Mouse (Mus musculus): ENCODE measurements at regions not wholly inside any gene's neighbourhood (a gene's known extent, or its start where the extent isn't known, plus 50 kb on each side); places are given as distances from the start of the nearest gene placed in this dataset.

DNA sequence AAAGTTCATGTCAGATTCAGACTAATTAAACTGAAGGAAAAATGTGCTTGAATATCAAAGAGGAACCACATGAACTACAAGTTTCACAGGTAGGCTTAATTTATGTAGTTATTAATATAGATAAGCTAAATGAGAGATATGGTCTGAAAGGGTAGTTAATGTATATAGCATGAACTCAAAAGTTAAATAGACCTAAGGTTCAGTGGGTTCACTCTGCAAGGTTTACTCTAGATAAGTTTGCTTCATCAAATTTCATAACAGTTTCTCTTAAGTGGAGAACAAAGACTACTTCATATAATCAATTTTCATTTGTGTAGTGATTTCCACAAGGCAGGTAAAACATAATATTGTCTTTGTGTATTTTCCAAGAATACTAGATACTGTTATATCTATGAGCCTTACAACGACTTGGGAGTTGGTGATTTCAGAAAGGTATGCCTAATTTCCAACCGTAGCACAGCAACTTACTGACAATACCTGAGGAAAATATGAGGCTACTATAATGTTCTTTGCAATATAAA, 656.2 kb downstream of the Trib2 start:
- WGBS (ENCODE audit: insufficient replicate concordance): 60% methylated on average over 2 of the region's 2 CpGs
- Histone ChIP-seq H3K9me3 (ENCODE audit: control insufficient read depth, low read length) (no peaks in the 10 kb centered on the region), H3K9ac (replicated peaks) (no peak overlapping the region), H3K4me2 (ENCODE audit: low read depth) (no peak overlapping the region), H3K36me3 (replicated peaks; ENCODE audit: control insufficient read depth, insufficient read depth, low read depth) (no peaks in the 10 kb centered on the region), H3K27ac (no peak overlapping the region), H3K4me1 (replicated peaks; ENCODE audit: control insufficient read depth in 2 of 2, insufficient read depth in 2 of 2, low read length in 1 of 2) (no peaks in the 10 kb centered on the region), H3K4me3 (ENCODE audit: insufficient read depth in 1 of 2, low read depth in 2 of 2, low read length in 2 of 2) (no peak overlapping the region), H3K27me3 (ENCODE audit: control insufficient read depth, insufficient read depth, low read length) (no peaks in the 10 kb centered on the region)
- TF ChIP-seq EP300 (IDR thresholded peaks at IDR 0.05; ENCODE audit: low read depth) (no peak), CTCF (IDR thresholded peaks at IDR 0.05; ENCODE audit: low read depth) (no peak)
- DNase-seq (ENCODE audit: low read depth in 3 of 3, low spot score in 3 of 3) (no peak), ATAC-seq (ENCODE audit: insufficient read depth) (no peak)

DNA sequence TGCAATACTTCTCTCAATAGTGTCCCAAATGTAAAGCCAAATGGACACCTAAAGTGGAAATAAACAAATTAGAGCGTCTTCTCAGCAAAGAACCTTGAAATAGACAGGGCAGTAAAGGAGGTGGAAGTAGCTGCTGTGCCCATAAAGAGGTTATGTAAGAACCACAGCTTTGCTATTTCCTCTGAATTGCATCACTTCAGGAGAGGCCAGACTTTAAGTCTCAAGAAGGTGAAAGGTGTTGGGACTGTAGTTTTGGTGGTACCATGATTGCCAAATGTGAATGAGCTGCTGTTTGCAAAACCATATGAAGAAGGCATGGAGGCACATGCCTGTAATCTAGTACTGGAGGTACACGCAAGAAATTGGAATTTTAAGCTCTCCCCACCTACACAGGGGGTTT, 670.3 kb downstream of the Trib2 start:
- Histone ChIP-seq H3K4me1 (replicated peaks; ENCODE audit: control insufficient read depth in 2 of 2, insufficient read depth in 2 of 2, low read length in 1 of 2) (no peaks in the 10 kb centered on the region), H3K9me3 (ENCODE audit: control insufficient read depth, low read length) (no peaks in the 10 kb centered on the region), H3K9ac (replicated peaks) (no peak overlapping the region), H3K27me3 (ENCODE audit: control insufficient read depth, insufficient read depth, low read length) (no peaks in the 10 kb centered on the region), H3K27ac (no peak overlapping the region), H3K36me3 (replicated peaks; ENCODE audit: control insufficient read depth, insufficient read depth, low read depth) (no peaks in the 10 kb centered on the region), H3K4me3 (ENCODE audit: insufficient read depth in 1 of 2, low read depth in 2 of 2, low read length in 2 of 2) (no peak overlapping the region), H3K4me2 (ENCODE audit: low read depth) (no peak overlapping the region)
- ATAC-seq (ENCODE audit: insufficient read depth): no peak
- WGBS (ENCODE audit: insufficient replicate concordance): 42% methylated on average over 2 of the region's 2 CpGs
- TF ChIP-seq EP300 (IDR thresholded peaks at IDR 0.05; ENCODE audit: low read depth) (no peak), CTCF (IDR thresholded peaks at IDR 0.05; ENCODE audit: low read depth) (no peak)
- no peak for DNase-seq (ENCODE audit: low read depth in 3 of 3, low spot score in 3 of 3)

DNA sequence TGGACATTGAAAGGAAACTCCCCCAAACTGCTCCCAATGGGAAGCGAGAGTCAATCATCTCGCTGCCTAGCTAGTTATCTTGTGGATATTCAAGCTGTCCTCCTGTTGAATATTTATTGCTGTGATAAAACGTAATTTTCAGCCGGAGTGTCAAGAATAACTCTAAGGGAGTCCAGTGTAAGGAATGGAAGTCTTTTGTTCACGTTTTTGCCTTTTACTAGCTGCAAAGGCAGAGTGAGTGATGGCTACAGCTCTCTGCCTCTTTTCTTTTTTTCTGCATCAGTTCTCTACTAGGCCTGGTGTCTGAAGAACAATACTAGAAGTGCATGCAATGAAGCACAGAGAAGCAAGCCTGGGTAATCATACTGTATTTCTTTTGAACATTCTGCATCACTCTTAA, 679.7 kb downstream of the Trib2 start:
- H3K9me3 ChIP-seq (ENCODE audit: control insufficient read depth, low read length): no peaks in the 10 kb centered on the region
- H3K27ac ChIP-seq: no peak overlapping the region
- 59% methylated on average over 5 of the region's 5 CpGs for WGBS (ENCODE audit: insufficient replicate concordance)
- no peak overlapping the region for H3K9ac ChIP-seq (replicated peaks)
- TF ChIP-seq CTCF (IDR thresholded peaks at IDR 0.05; ENCODE audit: low read depth): no peak
- no peak for TF ChIP-seq EP300 (IDR thresholded peaks at IDR 0.05; ENCODE audit: low read depth)
- DNase-seq (ENCODE audit: low read depth in 3 of 3, low spot score in 3 of 3): no peak
- no peaks in the 10 kb centered on the region for H3K4me1 ChIP-seq (replicated peaks; ENCODE audit: control insufficient read depth in 2 of 2, insufficient read depth in 2 of 2, low read length in 1 of 2)
- H3K4me3 ChIP-seq (ENCODE audit: insufficient read depth in 1 of 2, low read depth in 2 of 2, low read length in 2 of 2): no peak overlapping the region
- no peak overlapping the region for H3K4me2 ChIP-seq (ENCODE audit: low read depth)
- no peak for ATAC-seq (ENCODE audit: insufficient read depth)
- H3K27me3 ChIP-seq (ENCODE audit: control insufficient read depth, insufficient read depth, low read length): no peaks in the 10 kb centered on the region
- H3K36me3 ChIP-seq (replicated peaks; ENCODE audit: control insufficient read depth, insufficient read depth, low read depth): no peaks in the 10 kb centered on the region

DNA sequence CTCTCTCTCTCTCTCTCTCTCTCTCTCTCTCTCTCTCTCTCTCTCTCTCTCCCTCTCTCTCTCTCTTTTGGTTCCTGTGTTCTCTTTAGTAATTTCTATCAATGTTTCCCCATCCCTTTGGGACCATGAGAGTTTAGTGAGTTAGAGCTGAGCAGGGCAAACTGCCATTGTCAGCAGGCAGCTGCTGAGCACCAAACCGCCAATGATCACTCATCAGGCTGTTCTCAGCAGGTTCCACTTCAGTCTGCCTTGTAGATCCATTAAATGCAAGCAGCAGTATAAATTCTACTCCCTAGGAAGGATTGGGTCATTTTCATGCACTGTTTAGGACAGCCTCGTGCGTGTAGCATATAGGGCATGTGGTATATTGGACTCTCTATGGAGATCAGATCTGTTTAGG, 692.5 kb downstream of the Trib2 start:
- H3K36me3 ChIP-seq (replicated peaks; ENCODE audit: control insufficient read depth, insufficient read depth, low read depth): no peaks in the 10 kb centered on the region
- ATAC-seq (ENCODE audit: insufficient read depth) (no peak), DNase-seq (ENCODE audit: low read depth in 3 of 3, low spot score in 3 of 3) (no peak)
- no peaks in the 10 kb centered on the region for H3K9me3 ChIP-seq (ENCODE audit: control insufficient read depth, low read length)
- WGBS (ENCODE audit: insufficient replicate concordance): 40% methylated on average over 3 of the region's 3 CpGs
- no peaks in the 10 kb centered on the region for H3K27me3 ChIP-seq (ENCODE audit: control insufficient read depth, insufficient read depth, low read length)
- TF ChIP-seq CTCF (IDR thresholded peaks at IDR 0.05; ENCODE audit: low read depth): no peak
- no peak for TF ChIP-seq EP300 (IDR thresholded peaks at IDR 0.05; ENCODE audit: low read depth)
- H3K4me2 ChIP-seq (ENCODE audit: low read depth): no peak overlapping the region
- H3K9ac ChIP-seq (replicated peaks): no peak overlapping the region
- no peaks in the 10 kb centered on the region for H3K4me1 ChIP-seq (replicated peaks; ENCODE audit: control insufficient read depth in 2 of 2, insufficient read depth in 2 of 2, low read length in 1 of 2)
- H3K4me3 ChIP-seq (ENCODE audit: insufficient read depth in 1 of 2, low read depth in 2 of 2, low read length in 2 of 2): no peak overlapping the region
- H3K27ac ChIP-seq: no peak overlapping the region

DNA sequence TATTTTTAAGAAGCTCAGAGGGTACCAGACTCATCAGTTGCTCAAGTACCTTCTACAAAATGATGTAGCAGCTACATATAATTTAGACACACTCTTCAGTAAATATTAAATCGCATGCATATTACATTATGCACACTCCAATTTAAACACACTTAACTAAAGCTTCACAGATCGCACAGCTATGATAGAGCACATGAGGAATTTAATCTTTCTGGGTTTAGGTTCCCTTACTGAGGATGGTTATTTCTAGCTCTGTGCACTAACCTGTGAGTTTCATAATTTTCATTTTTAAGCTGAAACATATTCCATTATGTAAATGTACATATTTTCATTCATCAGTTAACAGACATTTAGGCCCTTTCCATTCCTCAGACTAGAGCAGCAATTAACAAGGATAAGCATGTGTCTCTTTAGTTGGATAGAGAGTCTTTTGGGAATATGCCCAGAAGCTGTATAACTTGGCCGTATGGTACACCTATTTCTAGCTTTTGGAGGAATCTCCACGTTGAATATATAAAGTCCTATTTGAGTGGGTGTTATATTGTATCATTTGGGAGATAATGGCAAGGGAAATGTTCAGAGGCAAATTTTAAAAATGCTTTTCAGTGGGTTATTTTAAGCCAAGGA, 694.0 kb downstream of the Trib2 start:
- H3K27ac ChIP-seq: no peak overlapping the region
- DNase-seq (ENCODE audit: low read depth in 3 of 3, low spot score in 3 of 3): no peak
- 50% methylated on average over 4 of the region's 4 CpGs for WGBS (ENCODE audit: insufficient replicate concordance)
- H3K4me1 ChIP-seq (replicated peaks; ENCODE audit: control insufficient read depth in 2 of 2, insufficient read depth in 2 of 2, low read length in 1 of 2): no peaks in the 10 kb centered on the region
- no peaks in the 10 kb centered on the region for H3K27me3 ChIP-seq (ENCODE audit: control insufficient read depth, insufficient read depth, low read length)
- H3K9ac ChIP-seq (replicated peaks): no peak overlapping the region
- no peak overlapping the region for H3K4me2 ChIP-seq (ENCODE audit: low read depth)
- ATAC-seq (ENCODE audit: insufficient read depth): no peak
- no peak overlapping the region for H3K4me3 ChIP-seq (ENCODE audit: insufficient read depth in 1 of 2, low read depth in 2 of 2, low read length in 2 of 2)
- no peaks in the 10 kb centered on the region for H3K36me3 ChIP-seq (replicated peaks; ENCODE audit: control insufficient read depth, insufficient read depth, low read depth)
- no peaks in the 10 kb centered on the region for H3K9me3 ChIP-seq (ENCODE audit: control insufficient read depth, low read length)
- TF ChIP-seq CTCF (IDR thresholded peaks at IDR 0.05; ENCODE audit: low read depth): no peak
- TF ChIP-seq EP300 (IDR thresholded peaks at IDR 0.05; ENCODE audit: low read depth): no peak

All from liver, embryonic 14.5 days (tissue).